Mouse (Mus musculus): ENCODE data around the gene Xpnpep3.

DNA sequence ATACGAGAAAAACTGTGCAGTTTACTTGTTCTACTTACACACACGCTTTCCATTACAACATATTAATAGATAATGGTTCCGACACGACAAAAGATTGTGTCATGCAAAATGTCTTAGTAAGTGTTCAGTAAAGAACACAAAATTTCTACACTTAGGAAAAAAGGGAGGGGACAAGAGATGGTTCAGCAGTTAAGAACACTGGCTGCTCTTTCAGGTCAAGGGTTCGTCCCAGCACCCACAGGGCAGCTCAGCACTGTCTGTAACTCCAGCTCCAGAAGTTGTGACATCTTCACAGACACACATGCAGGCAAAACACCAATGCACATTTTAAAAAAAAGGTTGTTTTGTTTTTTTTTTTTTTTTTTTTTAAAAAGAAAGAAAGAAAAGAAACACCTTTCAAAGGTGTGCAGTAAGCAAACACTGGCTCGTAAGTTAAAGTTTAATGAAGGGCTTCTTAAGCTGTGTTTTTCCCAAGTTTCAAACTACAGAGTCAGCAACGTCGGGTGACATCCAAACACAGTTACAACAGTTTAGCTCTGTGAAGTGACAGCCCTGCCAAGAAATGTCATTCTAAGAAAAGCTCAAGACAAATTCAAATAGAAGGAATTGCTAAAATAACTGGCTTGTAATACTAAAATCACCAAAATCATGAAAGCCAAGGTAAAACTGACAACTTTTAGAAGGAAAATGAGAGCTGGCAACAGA is 5.6 kb upstream of the Xpnpep3 start:
- TF ChIP-seq POLR2A (IDR thresholded peaks at IDR 0.05; ENCODE audit: insufficient read length, low read depth) (no peak), E2F4 (IDR thresholded peaks at IDR 0.05; ENCODE audit: insufficient read depth) (no peak), SRF (IDR thresholded peaks at IDR 0.05; ENCODE audit: control insufficient read depth, insufficient read length, low read depth) (no peak), MAX (IDR thresholded peaks at IDR 0.05; ENCODE audit: low read depth) (no peak), POLR2AphosphoS2 (IDR thresholded peaks at IDR 0.05; ENCODE audit: insufficient read length, low read depth) (no peak)

Data from myocyte (in vitro differentiated cells).